Mouse (Mus musculus) left cerebral cortex, adult 8-10 months (tissue): ENCODE results near the gene Hspb2. TPM values are rescaled to one million over a fixed set of nuclear protein-coding genes. Genes with fewer than 3 reads are reported as not detected.
A peak's percentile ranks its signal among the peaks of the same experiment; 100 is the strongest.

Source experiments
- DNase-seq, 2 experiments: peaks; one replicate each; pipeline ENCODE4 v3.0.0; 2022; ENCODE audit warnings: low spot score in 2 of 2
- total RNA-seq, 4 experiments: library from RNA; stranded (reverse); gene quantifications; 2 replicates each; pipeline ENCODE4 v1.2.4; 2022

The Hspb2 gene
- 1 to 10 TPM in 3 of 4 experiments, under 1 TPM in 1; 0.74 to 2.4 (median 1.9) TPM for total RNA-seq

- DNase-seq = no peak
Observed at GRCm38 (mm10) chr9:50752054-50752602, at the start of gene Hspb2. TSS of gene Hspb2 (minus strand) at chr9:50752354.

GRCm38 (mm10) chr9:50800985-50801384 is 48.8 kb upstream of the Hspb2 start:
- no peak for DNase-seq

DNA sequence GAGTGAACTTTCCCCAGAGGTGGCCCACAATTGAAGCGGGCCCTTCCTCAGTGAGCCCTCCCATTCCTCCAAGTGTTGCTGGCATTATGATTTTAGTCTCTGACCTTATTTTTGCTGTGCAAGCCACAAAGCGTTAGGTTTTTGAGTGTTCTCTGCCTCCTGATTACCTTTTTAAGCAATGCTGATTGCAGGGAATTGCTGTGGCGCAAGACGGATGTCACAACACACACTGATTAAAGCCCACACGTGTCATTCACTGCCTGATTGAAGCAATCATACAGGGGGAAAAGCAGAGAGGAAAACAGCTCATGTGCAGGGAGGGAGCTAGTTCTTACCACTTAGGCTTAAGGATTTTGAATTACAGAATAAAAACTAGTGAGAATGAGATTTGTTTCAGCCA is 46.2 kb upstream of the Hspb2 start:
- DNase-seq = no peak

GRCm38 (mm10) chr9:50797641-50798040 is 45.5 kb upstream of the Hspb2 start:
- no peak for DNase-seq

- DNase-seq = no peak
Observed at GRCm38 (mm10) chr9:50796776-50797175, 44.6 kb upstream of the Hspb2 start.

- DNase-seq = no peak
Observed at GRCm38 (mm10) chr9:50795266-50795665, 43.1 kb upstream of the Hspb2 start.

- DNase-seq = no peak
Observed at GRCm38 (mm10) chr9:50782155-50782554, 30.0 kb upstream of the Hspb2 start.

GRCm38 (mm10) chr9:50776162-50776760 is 24.1 kb upstream of the Hspb2 start:
- no peak for DNase-seq

DNA sequence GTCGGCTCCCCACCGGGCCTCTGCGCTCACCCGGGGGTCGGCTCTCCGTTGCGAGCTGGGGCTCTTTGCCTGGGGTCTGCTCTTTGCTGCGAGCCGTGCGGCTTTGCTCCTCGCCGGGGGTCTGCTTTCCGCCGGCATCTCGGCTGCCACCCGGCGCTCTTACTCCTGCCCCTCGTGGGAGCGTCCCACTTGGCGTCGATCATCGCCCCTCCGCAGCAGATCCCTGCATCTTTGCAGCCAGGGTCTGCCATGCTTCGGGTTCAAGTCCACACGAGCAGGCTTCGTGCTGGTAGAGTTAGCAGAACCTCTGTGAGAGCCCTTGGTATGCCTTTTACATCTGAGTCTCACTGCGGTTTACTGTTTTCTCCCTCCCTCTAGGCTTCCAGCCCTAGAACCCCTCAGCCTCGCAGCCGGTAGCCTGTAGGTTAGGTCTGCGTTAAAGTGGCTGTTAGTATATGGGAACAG is 23.5 kb upstream of the Hspb2 start:
- DNase-seq = no peak

- peak; percentile 81 to 92 for DNase-seq
Observed at GRCm38 (mm10) chr9:50774991-50775612, 22.9 kb upstream of the Hspb2 start, which contains the start of the genes Alg9 and 1110032A03Rik. TSS of gene Alg9 (plus strand) at chr9:50775019. TSS of gene 1110032A03Rik (minus strand) at chr9:50775520.

DNA sequence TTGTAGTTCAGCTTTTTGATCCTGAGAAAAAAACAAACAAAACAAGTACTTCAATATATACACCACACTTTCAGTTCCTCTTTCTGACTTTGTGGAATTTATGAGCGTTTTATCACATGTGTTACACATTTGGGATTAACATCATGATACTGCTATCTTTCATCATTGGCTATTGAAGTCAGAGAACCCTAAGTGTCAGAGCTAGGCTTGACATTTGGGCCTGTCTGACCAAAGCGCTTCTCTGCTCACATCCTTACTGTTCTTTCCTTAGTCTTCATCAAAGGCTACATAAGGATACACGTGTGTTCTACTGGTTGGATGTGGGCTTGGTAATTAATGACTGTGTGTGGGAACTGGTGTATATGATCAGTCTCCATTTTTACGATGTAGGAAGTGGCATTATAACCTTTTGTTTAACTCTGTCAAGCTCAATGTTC is 21.9 kb upstream of the Hspb2 start:
- DNase-seq = no peak

DNA sequence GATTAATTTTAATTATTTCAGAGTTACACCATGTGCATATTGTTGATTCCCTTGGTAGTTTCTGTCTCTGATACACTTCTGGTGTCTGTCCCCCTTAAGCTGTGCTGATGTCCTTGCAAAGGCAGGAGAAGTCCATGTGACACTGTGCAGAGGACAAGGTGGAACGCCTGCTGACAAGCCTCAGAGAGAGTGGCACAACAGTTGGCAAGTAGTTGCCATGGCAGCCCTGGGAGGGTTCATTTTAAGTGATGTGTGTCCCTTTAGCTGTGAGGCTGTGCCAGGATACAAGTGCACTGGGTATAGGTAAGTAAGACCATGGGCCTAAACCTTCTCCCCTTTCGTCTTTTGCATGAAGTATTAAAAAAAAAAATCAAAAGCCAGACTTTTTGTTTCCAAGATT is 17.9 kb upstream of the Hspb2 start:
- DNase-seq = no peak

- DNase-seq = peak; percentile 96 to 98
Observed at GRCm38 (mm10) chr9:50768107-50769002, 16.2 kb upstream of the Hspb2 start, which contains the start of gene Fdxacb1. TSS of gene Fdxacb1 (plus strand) at chr9:50768236.

DNA sequence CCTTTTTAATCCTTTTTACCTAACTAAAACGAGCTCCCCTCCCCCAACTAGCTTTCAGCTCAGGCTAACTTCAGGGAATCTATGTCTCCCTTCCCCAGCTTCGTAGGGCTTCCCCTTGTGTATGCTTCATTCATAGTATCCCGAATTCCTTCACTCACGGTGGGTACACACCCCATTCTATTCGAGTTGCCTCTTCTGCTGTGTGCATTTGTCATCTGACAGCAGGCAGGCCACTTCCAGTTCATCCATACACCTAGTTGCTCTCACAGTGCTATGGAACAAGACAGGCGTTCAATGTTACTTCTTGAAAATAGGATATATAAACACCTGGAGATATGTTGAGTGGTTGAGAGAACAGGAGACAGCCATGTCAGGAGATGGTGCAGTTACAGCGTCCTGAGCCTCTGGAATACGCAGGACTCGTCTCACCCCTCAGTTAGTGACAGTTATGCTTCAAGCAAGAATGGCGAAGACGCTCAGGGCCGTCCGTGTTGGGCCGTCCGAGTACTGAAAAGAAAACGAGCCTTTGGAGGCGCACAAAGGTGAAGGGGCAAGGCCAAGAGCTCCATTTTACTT is 15.5 kb upstream of the Hspb2 start:
- DNase-seq = no peak

GRCm38 (mm10) chr9:50763331-50763730 is 11.2 kb upstream of the Hspb2 start:
- DNase-seq = no peak

DNA sequence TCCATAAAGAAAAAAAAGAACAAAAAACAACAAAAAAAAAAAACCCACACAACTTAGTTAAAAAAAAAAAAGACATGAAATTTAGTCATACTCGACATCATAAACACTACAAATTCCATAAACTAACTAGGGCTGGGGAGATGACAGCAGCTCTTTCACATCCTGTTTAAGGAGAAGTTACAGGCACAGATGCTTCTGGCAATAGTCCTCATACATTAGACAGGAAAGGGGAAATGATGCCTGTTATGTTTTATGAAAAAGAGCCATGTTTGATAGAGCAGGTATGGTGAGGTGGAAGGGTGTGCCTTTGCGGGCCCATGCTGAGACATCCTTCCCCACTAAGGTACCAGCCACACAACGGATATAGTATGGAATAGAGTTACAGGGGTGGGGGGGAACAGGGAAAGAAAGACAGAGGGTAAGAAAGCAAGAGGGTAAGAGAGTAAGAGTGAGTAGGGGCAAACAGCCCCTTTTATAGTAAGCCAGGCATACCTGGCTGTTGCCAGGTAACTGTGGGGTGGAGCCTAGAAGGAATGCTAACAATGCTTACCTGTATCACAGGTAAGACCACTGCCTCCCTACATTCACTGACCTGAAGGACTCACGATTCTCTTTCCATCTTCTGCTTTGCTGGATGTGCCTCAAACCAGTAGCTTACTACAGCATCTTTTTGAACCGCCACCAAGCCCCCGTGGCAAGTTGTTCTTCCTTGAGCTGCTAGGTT is 9.5 kb upstream of the Hspb2 start:
- no peak for DNase-seq

GRCm38 (mm10) chr9:50756711-50757110 is 4.6 kb upstream of the Hspb2 start:
- no peak for DNase-seq

DNA sequence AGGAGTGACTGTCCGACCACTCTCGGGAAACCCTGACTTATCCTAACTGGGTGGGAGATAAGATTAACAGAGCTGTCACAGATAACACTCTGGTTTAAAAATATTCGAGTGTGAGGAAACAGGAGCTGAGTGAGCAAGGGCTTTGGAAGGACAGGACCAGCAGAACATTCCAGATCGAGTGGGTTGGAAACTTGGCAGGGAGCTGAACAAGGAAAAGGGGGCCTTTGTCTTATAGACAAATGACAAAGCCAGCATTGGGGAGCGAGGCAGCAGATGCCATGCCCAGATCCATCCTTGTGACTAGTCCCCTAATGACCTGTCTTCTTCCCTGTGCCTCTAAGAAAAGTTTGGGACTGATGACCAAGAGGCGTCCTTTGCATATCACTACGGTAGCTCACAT is 1.8 kb upstream of the Hspb2 start:
- DNase-seq = no peak

GRCm38 (mm10) chr9:50752784-50753615 is 846 bp upstream of the Hspb2 start:
- peak in 1 of 2 experiments; percentile 77 for DNase-seq

DNA sequence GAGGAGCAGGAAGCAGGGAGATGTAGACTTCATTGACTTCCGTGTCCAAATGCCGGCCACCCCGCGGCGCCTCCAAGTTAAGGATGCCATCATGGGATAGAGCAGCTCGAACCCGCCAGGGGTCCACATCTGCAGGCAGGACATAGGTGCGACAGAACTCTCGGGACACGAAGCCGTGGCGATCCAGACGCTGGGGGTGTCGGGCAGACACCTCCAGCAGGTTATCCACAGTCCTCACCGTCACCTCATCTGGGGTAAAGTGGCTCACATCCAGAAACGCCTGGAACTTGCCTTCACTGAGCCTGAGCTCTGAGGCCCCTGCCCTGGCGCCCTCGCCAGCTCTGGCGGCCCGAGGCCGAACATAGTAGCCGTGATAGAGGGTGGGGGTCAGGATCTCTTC is 831 bp downstream of the Hspb2 start, which contains the start of gene Cryab:
TSS of gene Cryab (plus strand) at position 3 of the 400 bp plus-strand sequence.
- DNase-seq = no peak
